Mouse (Mus musculus) liver, embryonic 16.5 days (tissue): ENCODE data around the gene Hectd4. TPM values are rescaled to one million over a fixed set of nuclear protein-coding genes. Genes with fewer than 3 reads are reported as not detected.

Experiments used
- ATAC-seq: fragments of 200-750 bp; cut with Nextera tagmentation; 2 replicates; pipeline ENCODE4 v1.8.0; 2017; ENCODE audit warnings: low read depth, mild to moderate bottlenecking, moderate number of reproducible peaks, moderate library complexity
- H3K27ac ChIP-seq: fragments of 300-500 bp; sonication (generic); 2 replicates; pipeline ENCODE4 v1.5.1; 2014; ENCODE audit warnings: mild to moderate bottlenecking, low read length
- H3K27me3 ChIP-seq: fragments of 300-500 bp; sonication (generic); 2 replicates; pipeline ENCODE4 v1.6.1; 2014; ENCODE audit warnings: low read depth, low read length, mixed read lengths; ENCODE audit not compliant: control insufficient read depth, insufficient read depth
- H3K36me3 ChIP-seq: fragments of 300-500 bp; sonication (generic); 2 replicates; pipeline ENCODE4 v1.6.1; 2014; ENCODE audit warnings: mild to moderate bottlenecking; ENCODE audit not compliant: control insufficient read depth, insufficient read depth
- H3K4me1 ChIP-seq: fragments of 300-500 bp; sonication (generic); 2 replicates; pipeline ENCODE4 v1.6.1; 2014; ENCODE audit warnings: low read depth, low read length, mixed read lengths; ENCODE audit not compliant: control insufficient read depth
- H3K4me2 ChIP-seq: fragments of 300-500 bp; sonication (generic); 2 replicates; pipeline ENCODE4 v1.6.1; 2014; ENCODE audit warnings: low read depth, low read length, mixed read lengths
- H3K4me3 ChIP-seq: fragments of 300-500 bp; sonication (generic); 2 replicates; pipeline ENCODE4 v1.5.1; 2014; ENCODE audit warnings: low read depth, mild to moderate bottlenecking, low read length
- H3K9ac ChIP-seq: fragments of 300-500 bp; sonication (generic); 2 replicates; pipeline ENCODE4 v1.6.1; 2014; ENCODE audit warnings: low read depth, low read length
- H3K9me3 ChIP-seq: fragments of 300-500 bp; sonication (generic); replicated peaks from 2 replicates; pipeline ENCODE4 v1.6.1; 2016; ENCODE audit warnings: low read length; ENCODE audit not compliant: control insufficient read depth
- WGBS: fragments of 180-500 bp; shearing (Covaris S2); extraction: QIAGEN DNeasy Blood & Tissue Kit; methylation state at CpG from one replicate; pipeline ENCODE4 v1.1.7; 2014; ENCODE audit not compliant: insufficient replicate concordance; 5-methylcytosine and 5-hydroxymethylcytosine counted together
- polyA plus RNA-seq: library from polyadenylated mRNA; unstranded; fragments of >200 nt; fragmentation: Nextera tagmentation; extraction: Ambion mirVana; gene quantifications from 2 replicates; pipeline ENCODE4 v1.2.1, GENCODE M21; 2015

Gene Hectd4
- polyA plus RNA-seq, 1 experiment from 2014 or later, result 8.7 TPM

DNA sequence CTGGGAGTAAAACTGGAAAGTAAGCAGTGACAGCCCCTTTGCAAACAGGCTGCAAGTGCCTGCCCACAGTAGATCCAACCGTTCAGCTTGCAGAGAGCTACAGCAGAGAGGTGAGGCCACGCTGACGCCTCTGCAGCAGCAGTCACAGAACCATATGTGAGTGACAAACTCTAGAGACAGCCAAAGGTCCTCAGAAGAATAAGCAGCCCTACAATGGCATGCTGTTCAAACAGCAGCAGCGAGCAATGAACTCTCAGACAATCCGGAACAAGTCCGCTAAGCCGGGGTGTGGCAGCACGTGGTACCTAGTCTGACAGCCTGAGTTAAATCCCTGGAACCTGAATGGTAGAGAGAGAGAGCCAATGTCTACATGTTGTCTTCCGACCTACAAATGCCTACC is 30.8 kb upstream of the Hectd4 start:
- H3K4me1 ChIP-seq, result peaks cover 66% of the 10 kb centered on the region
- no peaks in the 10 kb centered on the region for H3K27me3 ChIP-seq
- no peak for ATAC-seq
- H3K9ac ChIP-seq, result no peak overlapping the region; the same call in 1 of the 2 replicates
- no peak overlapping the region for H3K4me3 ChIP-seq
- H3K36me3 ChIP-seq, result no peaks in the 10 kb centered on the region
- no peak overlapping the region for H3K27ac ChIP-seq
- no peaks in the 10 kb centered on the region for H3K9me3 ChIP-seq
- 68% methylated on average over 9 of the region's 9 CpGs for WGBS
- H3K4me2 ChIP-seq, result peak overlapping the region; percentile 10

GRCm38 (mm10) chr5:121190210-121190835 is 29.7 kb upstream of the Hectd4 start:
- H3K4me1 ChIP-seq, result peaks cover 61% of the 10 kb centered on the region
- H3K9me3 ChIP-seq, result no peaks in the 10 kb centered on the region
- H3K4me3 ChIP-seq, result peak overlapping the region; percentile 96
- H3K27me3 ChIP-seq, result no peaks in the 10 kb centered on the region
- no peak for ATAC-seq
- 19% methylated on average over 21 of the region's 21 CpGs for WGBS
- peak overlapping the region; percentile 92 for H3K9ac ChIP-seq
- no peaks in the 10 kb centered on the region for H3K36me3 ChIP-seq
- H3K4me2 ChIP-seq, result peak overlapping the region; percentile 91
- H3K27ac ChIP-seq, result peak overlapping the region; percentile 83

- peak; percentile 94 for ATAC-seq
- peak within 1 kb of the TSS; percentile 91 for H3K4me2 ChIP-seq
- no peaks in the 10 kb centered on the region for H3K9me3 ChIP-seq
- peak within 1 kb of the TSS; percentile 86 for H3K27ac ChIP-seq
- H3K4me3 ChIP-seq, result peak within 1 kb of the TSS; percentile 96
- no peaks in the 10 kb centered on the region for H3K27me3 ChIP-seq
- H3K36me3 ChIP-seq, result no peaks in the 10 kb centered on the region
- under 1% methylated on average over 87 of the region's 98 CpGs for WGBS
- peaks cover 54% of the 10 kb centered on the region for H3K4me1 ChIP-seq
- H3K9ac ChIP-seq, result peak within 1 kb of the TSS; percentile 92
Measured at GRCm38 (mm10) chr5:121190836-121191583, 29.0 kb upstream of the Hectd4 start, which contains the start of gene Ptpn11. Ptpn11 (minus strand) TSS chr5:121191397.

DNA sequence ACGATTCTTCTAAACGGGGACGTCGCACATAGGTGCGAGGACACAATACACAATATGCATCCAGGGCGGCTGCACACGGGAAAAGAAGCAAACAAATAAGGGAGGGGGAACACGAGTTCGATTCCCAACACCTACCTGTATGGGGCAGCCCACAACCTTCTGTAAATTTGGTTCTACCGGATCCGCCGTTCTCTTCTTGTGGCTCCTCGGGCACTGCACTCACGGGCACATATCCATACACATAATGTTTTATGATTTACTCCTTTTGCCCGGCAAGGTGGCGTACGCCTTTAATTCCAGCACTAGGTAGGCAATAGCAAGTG is 28.5 kb upstream of the Hectd4 start:
- Histone ChIP-seq H3K4me2 (peak overlapping the region; percentile 91), H3K9me3 (no peaks in the 10 kb centered on the region), H3K27ac (peak overlapping the region; percentile 86), H3K4me1 (peaks cover 55% of the 10 kb centered on the region), H3K36me3 (no peaks in the 10 kb centered on the region), H3K9ac (peak overlapping the region; percentile 92), H3K4me3 (peak overlapping the region; percentile 96), H3K27me3 (no peaks in the 10 kb centered on the region)
- WGBS, result 12% methylated on average over 17 of the region's 17 CpGs
- peak; percentile 15 for ATAC-seq

DNA sequence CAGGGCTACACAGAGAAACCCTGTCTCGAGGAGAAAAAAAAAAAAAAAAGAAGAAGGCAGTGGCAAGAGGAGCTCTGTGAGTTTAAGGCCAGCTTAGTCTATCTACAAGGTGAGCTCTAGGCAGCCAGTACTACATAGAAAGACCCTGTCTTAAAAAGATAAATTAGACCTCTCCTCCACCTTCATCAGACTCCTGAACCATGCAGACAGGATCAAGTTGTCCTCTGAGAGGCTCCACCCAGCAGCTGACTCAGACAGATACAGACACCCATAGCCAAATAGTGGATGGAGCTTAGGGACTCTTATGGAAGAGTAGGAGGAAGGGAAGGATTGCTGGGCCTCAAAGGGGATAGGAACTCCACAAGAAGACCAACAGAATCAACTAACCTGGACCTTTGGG is 25.8 kb upstream of the Hectd4 start:
- Histone ChIP-seq H3K4me3 (no peak overlapping the region), H3K9me3 (no peaks in the 10 kb centered on the region), H3K27me3 (no peaks in the 10 kb centered on the region), H3K4me2 (peak overlapping the region; percentile 21), H3K27ac (peak overlapping the region; percentile 69), H3K4me1 (peaks cover 58% of the 10 kb centered on the region), H3K36me3 (no peaks in the 10 kb centered on the region), H3K9ac (peak overlapping the region; percentile 17)
- ATAC-seq, result peak; percentile 43
- WGBS, result 0% methylated on average over 1 of the region's 1 CpGs

- Histone ChIP-seq H3K4me1 (peaks cover 45% of the 10 kb centered on the region), H3K36me3 (no peaks in the 10 kb centered on the region), H3K4me3 (no peak overlapping the region), H3K27me3 (no peaks in the 10 kb centered on the region), H3K9me3 (no peaks in the 10 kb centered on the region), H3K27ac (peak overlapping the region; percentile 46), H3K9ac (no peak overlapping the region; the same call in 1 of the 2 replicates), H3K4me2 (peak overlapping the region; percentile 10)
- peak; percentile 79 for ATAC-seq
- WGBS, result 5% methylated on average over 5 of the region's 5 CpGs
Measured at GRCm38 (mm10) chr5:121196764-121197163, 23.3 kb upstream of the Hectd4 start.

DNA sequence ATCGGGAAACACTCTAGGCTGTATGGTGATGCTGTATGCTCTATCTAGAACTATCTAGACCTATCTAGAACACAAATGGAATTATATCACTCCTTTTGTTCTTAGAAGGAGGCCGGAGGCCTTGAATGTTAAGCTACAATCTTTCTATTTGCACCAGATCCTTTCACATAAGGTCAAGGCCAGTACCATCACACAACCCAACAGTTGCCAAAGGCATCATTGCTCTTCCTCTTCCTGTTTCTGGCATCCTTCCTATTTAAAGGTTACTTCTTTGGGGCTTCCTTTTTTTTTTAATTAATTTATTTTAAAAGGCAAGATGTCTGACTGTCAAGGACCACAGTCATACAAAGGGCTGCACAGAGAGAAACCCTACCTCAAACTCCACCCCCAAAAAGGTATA is 22.7 kb upstream of the Hectd4 start:
- Histone ChIP-seq H3K4me3 (no peak overlapping the region), H3K9me3 (no peaks in the 10 kb centered on the region), H3K9ac (no peak overlapping the region), H3K4me2 (no peak overlapping the region), H3K27ac (peak overlapping the region; percentile 46), H3K4me1 (peaks cover 41% of the 10 kb centered on the region), H3K36me3 (no peaks in the 10 kb centered on the region), H3K27me3 (no peaks in the 10 kb centered on the region)
- no peak for ATAC-seq
- WGBS, result 67% methylated on average over 2 of the region's 2 CpGs

DNA sequence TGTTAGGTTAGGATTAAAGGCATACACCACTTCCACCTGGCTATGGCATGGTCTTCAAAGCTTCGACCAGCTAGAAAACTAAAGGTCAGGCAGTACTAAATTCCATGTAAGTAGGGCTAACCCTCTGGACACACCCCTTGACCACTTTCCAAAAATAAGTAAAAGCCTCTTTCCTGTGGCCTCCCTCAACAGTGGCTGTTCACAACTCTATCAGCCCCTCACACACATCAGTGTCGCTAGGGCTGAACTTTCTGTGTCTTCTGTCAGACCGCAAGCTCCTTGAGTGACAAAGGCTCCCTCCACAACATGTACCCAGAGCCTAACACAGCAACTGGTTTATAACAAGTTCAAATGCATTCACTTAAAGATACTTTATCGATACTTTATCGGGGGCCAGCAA is 21.6 kb upstream of the Hectd4 start:
- no peak overlapping the region for H3K4me2 ChIP-seq
- H3K9me3 ChIP-seq, result no peaks in the 10 kb centered on the region
- H3K27ac ChIP-seq, result 0 out of 2 replicates have a peak overlapping the region, but pooled peaks have one; percentile 43
- peaks cover 35% of the 10 kb centered on the region for H3K4me1 ChIP-seq
- peak; percentile 37; the same call in 1 of the 2 replicates for ATAC-seq
- no peak overlapping the region for H3K4me3 ChIP-seq
- no peaks in the 10 kb centered on the region for H3K36me3 ChIP-seq
- H3K9ac ChIP-seq, result no peak overlapping the region
- H3K27me3 ChIP-seq, result no peaks in the 10 kb centered on the region
- 21% methylated on average over 5 of the region's 5 CpGs for WGBS

GRCm38 (mm10) chr5:121201739-121202138 is 18.3 kb upstream of the Hectd4 start:
- Histone ChIP-seq H3K27me3 (no peaks in the 10 kb centered on the region), H3K9me3 (no peaks in the 10 kb centered on the region), H3K36me3 (peaks cover 8% of the 10 kb centered on the region), H3K4me1 (peaks cover 34% of the 10 kb centered on the region), H3K27ac (no peak overlapping the region), H3K4me2 (no peak overlapping the region), H3K4me3 (no peak overlapping the region), H3K9ac (no peak overlapping the region)
- WGBS, result 22% methylated on average over 3 of the region's 3 CpGs
- ATAC-seq, result no peak
